Mouse (Mus musculus) testis, postnatal 10 days (tissue): ENCODE data around the gene Ryk.

Experiments used
- DNase-seq: peaks from one replicate; pipeline ENCODE4 v3.0.0; 2021; ENCODE audit warnings: low spot score

The Ryk gene

DNA sequence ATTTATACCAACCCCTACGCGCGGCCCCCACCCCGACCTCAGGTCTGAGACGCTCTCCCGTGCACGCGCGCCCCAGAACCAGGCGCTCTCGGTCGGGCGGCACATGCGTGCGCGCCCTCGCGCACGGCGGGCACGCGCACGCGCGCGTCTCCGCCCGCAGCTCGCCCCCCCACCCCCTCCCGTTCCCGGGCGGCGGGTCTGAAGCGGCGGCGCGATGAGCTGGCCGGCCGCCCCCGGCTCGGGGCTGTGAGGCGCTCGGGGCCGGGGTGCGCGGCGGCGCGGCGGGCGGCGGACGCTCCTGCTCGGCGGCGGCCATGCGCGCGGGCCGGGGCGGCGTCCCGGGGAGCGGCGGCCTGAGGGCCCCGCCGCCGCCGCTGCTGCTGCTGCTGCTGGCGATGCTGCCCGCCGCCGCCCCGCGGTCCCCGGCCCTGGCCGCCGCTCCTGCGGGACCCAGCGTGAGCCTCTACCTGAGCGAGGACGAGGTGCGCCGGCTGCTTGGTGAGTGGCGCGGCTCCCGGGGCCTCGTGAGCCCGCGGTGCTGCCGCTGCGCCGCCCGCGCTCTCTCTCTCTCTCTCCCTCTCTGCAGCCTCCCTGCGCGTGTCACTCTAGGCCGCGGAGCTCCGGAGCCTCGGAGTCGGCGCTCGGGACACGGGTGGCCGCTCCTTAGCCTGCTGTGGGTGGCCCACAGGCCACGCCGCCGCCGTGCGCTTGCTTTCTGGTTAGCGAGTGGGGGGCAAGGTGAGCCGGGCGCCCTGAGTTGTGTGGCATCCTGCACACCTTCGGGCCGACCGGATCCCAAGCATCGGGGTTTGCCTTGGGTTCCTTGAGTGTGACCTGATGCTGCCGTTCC lies at the start of gene Ryk:
Ryk (plus strand) TSS at position 176 of the 850 bp plus-strand sequence.
- peak; percentile 82 for DNase-seq

GRCm38 (mm10) chr9:102789491-102789890 lies 45.2 kb upstream of the Ryk start:
- no peak for DNase-seq

GRCm38 (mm10) chr9:102791845-102792244 lies 42.9 kb upstream of the Ryk start:
- no peak for DNase-seq

DNA sequence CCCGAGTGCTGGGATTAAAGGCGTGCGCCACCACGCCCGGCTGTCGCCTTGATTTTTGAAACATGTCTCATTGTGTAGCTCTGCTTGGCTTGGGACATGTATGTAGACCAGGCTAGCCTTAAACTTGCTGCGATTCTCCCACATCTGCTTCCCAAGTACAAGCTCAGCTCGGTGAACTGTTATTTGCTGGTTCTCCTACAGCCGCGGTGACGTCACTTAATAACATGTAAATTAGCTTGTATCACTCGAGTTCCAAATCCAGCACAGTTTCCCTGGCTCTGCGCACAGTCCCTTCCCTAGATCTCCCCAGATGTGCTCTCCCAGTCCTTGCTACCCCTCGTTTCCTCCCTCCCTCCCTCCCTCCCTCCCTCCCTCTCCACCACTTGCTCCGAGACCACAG lies 41.9 kb upstream of the Ryk start:
- no peak for DNase-seq

DNA sequence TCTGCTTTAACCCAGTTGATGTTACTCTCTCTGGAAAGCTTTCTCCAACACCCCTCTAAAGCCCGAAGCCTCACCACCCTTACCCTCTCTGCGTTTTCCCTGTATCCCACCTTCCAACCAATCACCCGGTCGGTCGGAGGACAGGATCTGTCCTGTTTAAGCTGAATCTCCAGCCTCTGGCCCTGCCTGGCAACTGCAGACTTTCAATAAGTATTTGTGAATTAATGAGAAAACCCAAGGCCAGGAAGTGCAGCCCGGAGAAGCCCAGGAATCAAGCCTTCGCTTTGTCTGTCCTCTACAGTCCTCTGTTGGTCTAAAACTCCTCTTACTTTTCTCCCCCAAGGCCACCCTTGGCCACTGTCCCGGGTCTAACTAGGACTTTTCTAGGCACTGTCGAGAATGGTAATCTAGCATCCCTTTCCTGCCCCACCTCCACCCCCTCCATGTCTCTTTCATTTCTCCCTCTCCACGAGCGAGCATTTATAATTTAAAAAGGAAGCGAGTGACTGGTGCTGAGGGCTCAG lies 41.4 kb upstream of the Ryk start:
- peak; percentile 61 for DNase-seq

GRCm38 (mm10) chr9:102798406-102798805 lies 36.3 kb upstream of the Ryk start:
- no peak for DNase-seq

- DNase-seq: no peak
Measured at GRCm38 (mm10) chr9:102806056-102806573, 28.6 kb upstream of the Ryk start.

GRCm38 (mm10) chr9:102811192-102811591 lies 23.5 kb upstream of the Ryk start:
- no peak for DNase-seq

- no peak for DNase-seq
Measured at GRCm38 (mm10) chr9:102818228-102818627, 16.5 kb upstream of the Ryk start.

- no peak for DNase-seq
Measured at GRCm38 (mm10) chr9:102828604-102829003, 6.1 kb upstream of the Ryk start.

GRCm38 (mm10) chr9:102831541-102831940 lies 3.2 kb upstream of the Ryk start:
- no peak for DNase-seq

DNA sequence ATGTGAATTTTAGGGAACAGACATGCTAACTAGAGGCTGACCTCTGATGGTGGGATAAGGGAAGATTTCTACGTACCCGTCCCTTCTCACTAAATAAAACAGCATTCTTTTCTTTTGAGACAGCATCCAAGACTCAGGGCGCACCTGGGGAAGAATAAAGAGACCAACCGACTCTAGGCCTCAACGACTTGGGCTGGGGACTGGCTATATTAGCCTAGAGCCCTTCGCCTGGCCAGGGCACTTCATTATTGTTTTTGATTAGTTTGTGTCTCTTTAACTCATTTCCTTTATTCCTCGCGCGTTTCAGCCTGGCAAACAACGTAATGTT lies 339 bp upstream of the Ryk start:
- DNase-seq: no peak

- DNase-seq: no peak
Measured at GRCm38 (mm10) chr9:102836279-102836678, 1.6 kb downstream of the Ryk start.

DNA sequence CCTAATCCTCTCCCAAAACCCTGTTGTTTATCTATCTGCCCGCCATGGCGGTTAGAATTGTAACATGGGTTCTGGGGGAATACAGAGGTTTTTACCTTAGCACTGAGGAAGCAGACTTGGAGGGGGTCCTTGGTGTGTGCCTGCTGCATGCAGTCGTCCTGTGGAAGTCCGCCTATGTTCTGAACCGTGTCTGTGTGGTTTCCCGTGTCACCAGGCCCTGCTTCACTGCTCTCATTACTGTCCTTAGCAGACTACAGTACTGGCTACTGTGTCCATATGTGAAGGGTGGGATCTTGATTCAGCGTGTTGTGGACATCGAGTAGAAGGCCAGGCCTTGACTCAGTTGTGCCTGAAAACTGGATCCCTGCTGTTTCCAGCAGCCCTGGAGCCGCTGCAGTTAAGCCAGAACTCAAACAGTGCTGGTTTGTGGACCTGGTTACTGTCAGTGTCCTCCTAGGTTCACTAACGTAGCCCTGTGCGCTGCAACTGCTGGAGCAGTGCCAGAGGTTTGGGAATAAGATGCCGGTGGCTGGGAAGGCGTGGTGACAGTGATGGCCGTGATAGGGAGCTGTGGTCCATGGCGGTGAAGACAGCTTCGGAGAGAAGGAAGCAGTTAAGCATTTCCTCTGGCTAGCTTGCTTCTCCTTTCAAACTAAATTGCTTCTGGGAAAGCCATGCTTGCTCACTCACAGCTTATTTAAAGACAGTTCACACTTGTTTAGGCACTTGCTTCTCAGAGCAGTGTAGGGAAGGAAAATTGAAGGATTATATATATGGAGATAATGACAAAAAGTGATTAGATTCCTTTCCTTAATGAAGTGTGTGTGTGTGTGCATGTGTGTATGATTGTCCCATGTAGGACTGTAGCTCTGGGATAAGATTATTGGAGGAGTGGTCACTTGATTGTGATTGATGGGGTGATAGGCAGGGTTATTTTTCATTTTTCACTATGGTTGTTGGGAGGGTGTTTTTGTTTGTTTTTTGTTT lies 6.4 kb downstream of the Ryk start:
- no peak for DNase-seq

DNA sequence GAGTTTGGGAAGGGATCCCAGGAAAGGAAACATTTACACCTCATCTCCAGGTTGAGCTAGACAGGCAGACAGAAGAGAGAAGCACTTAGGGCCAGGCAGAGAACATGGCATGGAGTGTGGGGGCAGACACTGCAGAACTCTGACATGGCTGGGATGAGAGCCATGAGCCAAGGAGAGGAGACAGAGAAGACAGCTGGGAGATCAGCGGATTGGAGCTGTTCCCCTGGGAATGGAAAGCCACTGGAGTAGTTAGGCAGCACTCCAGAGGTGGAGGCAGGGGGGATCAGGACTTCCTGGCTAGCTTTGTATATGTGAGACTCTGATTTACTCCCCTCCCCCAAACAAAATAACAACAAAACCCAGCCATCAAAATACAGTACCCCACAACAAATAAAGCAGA lies 7.1 kb downstream of the Ryk start:
- no peak for DNase-seq

DNA sequence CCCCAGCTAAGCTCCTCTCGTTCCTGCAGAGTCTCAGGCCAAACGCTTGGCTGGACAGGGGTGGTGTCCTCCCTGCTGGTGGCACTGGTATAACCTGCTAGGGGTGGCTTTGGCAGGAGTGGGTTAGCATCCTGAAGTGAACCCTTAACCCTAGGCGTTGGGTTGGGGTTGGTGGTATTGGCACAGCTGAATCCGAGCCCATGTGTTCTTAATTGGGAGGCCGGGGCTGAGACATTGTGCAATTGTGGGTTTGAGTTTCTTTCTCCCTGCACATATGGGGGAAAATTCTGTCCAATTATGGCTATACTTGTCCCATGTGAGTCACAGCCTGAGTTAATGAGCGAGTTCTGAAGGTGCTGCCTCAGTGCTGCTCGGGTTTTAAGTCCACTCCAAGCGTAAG lies 7.8 kb downstream of the Ryk start:
- DNase-seq: no peak

DNA sequence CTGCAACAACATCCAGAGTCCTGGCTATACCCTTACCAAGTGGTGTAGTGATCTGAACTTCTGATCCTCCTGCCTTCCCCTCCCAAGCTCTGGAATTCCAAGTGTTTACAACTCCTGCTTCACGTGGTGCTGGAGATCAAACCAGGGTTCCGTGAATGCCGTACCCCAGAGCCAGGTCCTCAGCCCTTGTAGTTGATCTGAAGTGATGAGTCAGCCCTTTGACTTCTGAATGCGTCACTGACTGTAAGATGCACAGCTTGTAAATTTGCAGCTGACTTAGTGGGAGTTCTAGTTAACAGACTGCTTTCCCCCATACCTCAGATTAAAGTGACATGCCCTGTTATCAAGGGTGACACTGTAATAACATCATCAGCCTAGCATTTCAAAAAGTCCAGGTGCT lies 8.9 kb downstream of the Ryk start:
- no peak for DNase-seq

DNA sequence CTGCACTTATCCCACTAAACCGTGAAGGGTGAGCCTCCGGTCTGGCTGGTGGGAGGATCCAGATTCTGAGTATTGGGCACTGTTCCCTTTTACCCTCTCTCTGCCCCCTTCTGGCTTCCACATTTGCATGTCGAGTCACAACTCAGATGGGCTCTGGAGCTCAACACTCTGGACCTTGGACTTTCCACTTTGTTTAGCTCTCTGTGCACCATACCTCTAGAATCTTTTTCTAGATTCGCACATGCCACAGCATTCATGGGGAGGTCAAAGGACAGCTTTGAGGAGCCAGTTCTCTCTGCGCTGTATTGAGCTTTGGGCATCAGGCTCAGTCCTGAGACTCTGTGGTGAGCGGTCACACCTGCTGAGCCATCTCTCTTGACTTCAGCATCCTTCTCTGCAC lies 11.1 kb downstream of the Ryk start:
- no peak for DNase-seq

GRCm38 (mm10) chr9:102846348-102846747 lies 11.6 kb downstream of the Ryk start:
- DNase-seq: no peak

DNA sequence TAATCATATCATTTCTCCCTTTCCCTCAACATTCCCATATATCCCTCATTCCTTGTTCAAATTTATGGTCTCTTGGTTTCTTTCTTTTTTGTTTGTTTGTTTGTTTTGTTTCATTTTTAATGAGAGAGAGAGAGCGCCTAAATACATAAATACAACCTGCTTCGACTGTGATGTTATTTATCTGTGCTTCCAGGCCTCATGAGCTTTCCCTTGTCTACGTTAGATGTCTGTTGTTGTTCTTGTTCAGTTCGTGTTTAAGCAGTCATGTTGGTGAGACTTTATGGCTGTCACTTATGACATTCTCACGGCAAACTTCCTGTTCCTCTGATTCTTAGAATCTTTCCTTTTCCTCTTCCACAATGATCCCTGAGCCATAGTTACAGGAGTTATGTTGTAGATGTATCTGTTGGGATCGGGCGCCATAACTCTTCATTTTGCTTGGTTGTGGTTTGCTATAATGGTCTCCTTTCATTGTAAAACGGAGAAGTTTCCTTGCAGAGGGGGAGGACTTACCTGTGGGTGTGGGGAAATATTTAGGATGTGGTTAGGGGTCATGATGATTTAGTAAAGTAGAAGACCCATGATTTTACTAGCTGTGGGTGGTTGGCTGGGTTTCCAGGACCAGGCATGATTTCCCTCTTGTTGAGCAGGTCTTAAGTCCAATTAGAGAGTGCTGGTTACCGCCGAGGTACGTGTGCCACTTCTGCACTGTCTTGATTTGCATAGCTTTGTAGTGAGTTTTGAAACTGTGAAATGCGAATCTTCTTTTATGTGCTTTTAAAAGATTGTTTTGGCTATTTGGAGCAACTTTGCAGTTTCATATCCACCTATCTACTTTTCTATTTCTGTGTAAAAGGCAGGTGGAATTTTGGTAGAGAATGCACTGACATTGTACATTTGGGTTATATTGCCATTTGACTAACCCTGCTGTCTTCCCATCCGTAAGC lies 17.6 kb downstream of the Ryk start:
- DNase-seq: no peak

- no peak for DNase-seq
Measured at GRCm38 (mm10) chr9:102857856-102858255, 23.1 kb downstream of the Ryk start.
